Mouse (Mus musculus): ENCODE measurements at regions not wholly inside any gene's neighbourhood (a gene's known extent, or its start where the extent isn't known, plus 50 kb on each side); places are given as distances from the start of the nearest gene placed in this dataset.

DNA sequence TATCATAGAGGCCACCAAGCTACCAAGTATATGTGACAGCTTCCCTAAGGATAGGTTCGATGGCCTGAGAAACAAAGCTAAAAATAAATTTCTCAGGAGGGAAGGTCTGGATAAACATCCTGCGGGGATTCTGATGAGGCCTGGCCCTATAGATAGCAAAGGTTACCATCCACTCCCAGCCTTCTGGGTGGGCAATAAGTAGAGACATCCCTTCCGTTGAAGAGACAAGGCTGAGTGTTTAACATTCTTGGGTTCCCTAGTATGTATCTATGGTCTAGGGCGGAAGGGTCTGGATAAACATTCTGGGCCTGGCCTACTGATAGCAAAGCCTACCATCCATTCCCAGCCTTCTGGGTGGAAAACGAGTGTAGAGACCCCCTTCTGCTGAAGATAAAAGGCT lies 180.5 kb upstream of the Dlk1 start:
- no peak for DNase-seq

DNA sequence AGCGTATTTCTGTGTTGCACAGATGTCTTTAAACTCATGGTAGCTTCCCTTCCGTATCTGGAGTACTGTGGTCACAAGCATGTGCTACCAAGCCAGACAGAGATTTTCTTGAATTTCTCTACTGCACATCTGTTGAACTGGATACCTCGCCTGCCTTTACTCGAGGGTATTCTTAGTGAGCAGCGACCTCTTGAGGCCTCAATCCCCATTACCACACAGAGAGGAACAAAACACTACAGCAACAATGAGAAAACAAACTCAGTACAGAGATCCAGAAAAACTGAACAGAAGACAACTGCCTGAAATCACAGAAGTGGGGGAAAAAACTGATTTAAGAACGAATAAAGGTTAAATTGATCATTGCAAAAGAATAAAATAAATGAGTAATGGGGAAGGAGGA lies 137.8 kb upstream of the Dlk1 start:
- no peak for DNase-seq

DNA sequence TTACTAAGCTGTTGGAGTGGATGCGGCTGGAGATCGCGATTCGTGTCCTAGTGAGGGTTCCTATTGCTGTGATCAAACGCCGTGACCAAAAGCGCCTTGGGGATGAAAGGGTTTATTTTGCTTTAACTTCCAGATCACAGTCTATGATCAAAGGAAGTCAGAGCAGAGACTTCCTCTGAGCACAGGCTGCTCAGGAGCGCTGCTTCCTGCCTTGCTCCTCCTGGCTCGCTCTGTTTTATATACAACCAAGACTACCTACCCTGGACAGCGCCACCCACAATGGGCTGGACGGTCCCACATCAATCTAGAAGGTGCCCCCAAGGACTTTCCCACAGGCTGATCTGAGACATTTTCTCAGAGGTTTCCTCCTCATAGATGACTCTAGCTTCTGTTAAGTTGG lies 126.6 kb upstream of the Dlk1 start:
- DNase-seq = no peak

DNA sequence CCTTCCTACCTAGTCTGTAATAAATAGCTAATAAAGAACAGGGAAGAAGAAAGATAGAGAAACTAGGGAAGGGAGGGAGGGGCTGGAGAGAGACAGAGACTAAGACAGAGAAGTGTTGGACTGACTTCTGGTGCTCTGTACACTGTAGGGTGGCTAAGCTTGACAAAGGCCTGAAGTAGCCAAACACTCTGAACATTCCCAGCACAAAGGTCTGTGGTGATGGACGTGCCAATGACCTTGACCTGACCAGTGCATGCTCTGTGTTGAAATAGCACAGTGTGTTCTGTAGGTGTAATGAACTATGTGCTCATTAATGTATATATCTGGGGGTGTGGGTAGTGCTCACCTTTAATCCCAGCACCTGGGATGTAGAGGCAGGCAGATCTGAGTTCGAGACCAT lies 81.3 kb upstream of the Dlk1 start:
- DNase-seq = no peak

DNA sequence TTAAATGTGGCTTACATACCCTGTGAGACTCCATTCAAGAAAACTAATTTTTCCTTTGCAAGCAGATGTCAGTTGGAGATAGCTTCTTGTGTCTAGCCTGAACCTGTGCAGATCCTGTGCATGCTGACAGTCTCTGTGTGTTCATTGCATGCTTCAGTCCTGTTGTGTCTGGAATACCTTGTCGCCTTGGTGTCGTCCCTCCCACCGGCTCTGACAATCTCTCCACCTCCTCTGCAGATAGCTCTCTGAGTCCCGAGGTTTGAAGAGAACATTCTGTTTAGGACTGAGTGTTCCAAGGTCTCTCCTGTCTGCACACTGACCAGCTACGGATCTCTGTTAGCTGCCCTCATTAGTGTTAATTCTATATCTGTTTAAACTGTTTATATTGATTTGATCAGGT lies 66.8 kb upstream of the Dlk1 start:
- DNase-seq = no peak

DNA sequence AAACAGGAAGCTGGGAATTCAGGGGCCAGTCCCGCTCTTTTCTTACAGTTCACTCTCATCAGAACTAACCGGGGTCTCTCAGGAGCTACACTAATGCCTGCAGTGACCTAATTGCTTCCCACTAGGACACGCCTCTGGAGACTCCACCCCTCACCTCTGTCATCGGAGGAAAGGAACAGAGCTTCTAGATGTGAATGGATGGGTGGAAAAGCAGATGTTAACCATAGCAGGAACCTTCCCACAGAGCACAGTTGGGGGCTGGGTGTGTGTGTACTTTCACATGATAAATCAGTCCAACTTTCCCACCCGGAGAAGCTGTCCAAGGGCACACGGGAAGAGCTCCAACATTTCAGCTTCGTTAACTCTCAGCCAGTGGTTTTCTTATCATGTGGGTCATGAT lies 63.8 kb upstream of the Dlk1 start:
- DNase-seq = no peak

DNA sequence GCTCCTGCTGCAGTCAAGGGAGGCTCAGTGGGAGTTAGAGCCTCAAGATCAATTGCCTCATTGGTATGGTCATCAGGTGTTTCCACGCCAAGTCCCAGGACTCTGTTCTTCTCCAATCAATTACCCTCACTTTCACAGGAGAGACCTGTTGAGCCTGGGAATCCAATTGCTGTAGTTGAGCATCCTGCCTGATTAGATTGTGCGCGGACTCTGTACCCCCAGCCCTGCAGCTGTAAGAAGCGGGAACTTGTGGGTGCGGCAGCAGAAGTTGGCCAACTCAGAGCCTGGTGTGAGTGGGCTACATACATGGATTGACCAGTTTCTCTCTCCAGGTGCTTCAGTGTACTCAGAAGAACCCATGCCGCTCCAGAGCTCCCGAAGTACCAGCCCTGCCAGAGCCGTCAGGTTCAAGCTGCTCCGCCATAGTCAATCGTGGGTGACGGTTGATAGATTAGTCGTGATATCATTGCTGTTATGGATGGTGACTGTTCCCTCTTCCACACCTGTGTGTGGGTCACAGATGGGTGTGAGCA lies 62.2 kb upstream of the Dlk1 start:
- no peak for DNase-seq

DNA sequence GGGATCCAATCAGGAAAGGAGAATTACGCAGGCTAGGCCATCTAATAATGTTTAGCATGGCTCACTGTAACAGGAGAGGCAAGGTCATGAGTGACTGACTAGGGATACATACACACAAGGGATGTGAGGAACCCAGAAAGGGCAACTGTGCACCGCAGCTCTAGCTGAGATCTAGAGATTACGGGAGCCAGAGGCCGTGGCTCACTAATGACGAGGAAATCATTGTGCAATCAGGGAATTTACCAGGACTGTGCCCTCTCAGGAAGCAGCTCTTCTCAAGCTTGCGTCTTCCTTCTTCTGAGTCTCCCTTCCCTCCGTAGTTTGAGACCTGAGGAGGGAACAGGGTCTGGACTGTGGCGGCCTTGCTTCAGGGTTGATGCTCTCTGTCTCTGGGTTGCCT lies 61.6 kb upstream of the Dlk1 start:
- no peak for DNase-seq

DNA sequence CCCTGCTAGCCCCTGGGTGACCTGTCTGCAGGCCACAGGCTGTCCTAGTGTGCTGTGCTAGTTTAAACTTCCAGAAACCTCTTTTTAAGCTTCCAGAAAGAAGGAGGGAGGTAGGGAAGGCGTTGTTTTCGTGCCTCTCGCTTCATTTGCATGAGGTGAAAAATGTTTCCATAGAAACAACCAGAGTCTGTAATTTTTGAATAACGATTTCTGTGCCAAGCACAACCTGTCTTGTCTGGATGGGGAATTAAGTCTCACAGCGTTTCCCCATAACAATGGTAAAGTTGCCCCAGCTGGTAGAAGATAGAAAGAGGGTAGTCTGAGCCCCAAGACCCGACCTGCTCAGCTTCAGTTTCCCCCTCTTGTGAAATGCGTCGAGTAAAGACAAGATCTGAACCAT lies 59.3 kb upstream of the Dlk1 start:
- no peak for DNase-seq

DNA sequence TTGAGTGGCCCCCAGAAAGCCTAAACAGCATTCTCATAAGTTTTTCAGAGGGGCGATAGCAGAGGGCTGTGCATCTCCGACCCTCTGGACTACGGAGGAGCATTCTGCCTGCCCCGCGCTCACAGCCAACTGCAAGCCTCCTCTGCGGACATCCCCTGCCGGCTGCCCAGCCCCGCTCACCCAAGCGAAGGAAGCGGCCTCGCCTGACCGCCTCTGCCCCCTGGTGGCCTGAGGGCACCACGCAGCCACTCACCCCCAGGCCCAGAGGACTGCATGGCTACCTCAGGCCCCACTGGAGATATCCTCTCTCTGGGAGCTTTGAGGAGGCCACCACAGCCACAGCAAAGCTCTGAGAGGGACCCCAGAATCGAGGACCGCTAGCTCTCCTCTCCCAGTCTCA lies 58.8 kb upstream of the Dlk1 start:
- peak; percentile 59 to 66 for DNase-seq

DNA sequence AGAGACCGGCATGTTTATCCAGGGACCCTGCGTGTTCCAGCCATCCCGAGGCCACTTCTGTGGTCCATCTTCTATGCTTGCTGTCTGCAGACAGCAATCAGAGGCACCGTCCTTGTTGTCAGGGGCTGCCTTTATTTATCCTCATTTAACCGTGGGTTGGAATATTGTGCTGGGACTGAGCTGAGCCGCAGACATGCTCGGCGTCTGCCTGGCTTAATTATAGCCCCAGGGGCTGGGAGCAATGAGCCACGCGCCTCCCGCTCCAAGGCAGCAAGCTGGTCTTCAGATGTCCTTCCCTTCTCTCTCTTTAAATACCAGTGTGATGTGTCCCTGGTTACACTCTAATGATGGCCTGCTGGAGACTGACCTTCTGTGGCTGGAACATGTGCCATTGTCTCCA lies 58.2 kb upstream of the Dlk1 start:
- DNase-seq = no peak

DNA sequence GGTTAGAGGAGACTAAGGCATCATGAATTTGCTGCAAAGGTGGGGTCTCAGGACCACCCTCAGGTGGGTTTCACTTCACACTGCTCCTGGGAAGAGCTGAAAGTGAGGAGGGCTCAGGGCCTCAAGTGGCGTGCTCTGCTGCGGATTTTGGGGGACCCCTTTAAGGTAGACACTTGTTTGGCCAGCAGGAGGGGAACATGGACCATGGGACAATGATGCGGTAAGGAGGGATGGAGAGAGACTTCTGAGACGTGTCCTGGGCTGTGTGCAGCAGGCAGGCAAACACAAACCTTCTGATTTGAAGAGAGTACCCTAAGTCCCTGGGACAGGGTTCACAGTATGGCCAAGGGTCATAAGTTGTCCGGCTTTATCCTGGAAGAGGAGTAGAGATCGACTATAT lies 56.0 kb upstream of the Dlk1 start:
- DNase-seq = no peak

DNA sequence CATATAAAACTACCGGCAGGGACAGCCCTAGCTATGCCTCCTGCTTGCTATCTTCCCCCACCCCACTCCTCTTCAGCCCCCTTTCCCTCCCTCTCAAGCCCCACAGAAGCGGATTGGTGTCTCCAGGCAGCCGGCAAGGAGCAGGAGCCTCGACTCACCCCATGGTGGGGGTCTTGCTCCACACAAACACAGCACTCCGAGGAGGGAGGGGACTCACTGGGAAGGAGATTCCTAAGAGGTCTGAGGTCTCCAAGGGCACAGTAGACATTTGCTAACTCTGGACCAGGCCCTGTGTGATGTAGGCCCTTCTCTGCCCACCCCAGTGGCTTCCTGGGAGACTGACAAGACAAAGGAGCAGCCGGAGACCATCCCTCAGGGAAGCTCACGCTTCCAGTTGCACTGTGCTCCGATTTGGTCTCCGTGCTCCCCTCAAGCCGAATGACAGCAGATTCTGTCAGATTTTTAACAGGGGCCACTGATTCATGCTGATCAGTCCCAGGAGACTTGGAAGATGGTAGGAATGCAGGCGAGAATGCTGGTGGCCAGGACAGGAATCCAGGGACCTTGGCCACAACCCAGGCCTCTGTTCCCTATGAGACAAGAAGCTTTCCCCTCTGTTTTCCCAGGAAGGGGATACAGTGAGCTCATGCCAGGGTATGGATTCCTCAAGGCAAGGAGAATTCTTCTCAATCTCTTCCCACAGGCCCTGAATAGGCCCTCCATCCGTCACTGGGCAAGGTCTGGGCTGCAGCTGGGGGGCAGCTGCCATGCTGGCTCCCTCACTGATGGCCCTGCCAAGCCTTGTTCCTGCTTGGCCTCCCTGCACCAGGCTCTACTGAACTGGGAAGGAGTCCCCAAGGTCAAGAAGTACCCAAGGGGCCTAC lies 55.2 kb upstream of the Dlk1 start:
- no peak for DNase-seq

DNA sequence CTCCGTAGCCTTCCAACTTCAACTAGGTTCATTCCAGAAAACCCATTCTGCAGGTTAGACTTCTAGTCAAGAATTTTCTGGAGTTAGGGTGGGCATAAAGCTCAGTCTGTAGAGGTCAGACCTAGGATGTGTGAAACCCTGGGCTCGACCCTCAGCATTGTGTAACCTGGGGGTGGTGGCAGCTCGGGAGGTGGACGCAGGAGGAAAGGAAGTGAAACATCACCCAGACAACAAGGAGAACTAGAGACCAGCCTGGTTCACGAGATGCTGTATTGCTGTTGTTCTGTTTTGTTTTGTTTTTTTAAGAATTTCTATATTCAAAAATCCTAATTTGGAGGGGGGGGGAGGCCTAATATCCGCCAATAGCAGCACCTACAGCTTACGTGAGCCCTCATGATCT lies 54.1 kb upstream of the Dlk1 start:
- no peak for DNase-seq

DNA sequence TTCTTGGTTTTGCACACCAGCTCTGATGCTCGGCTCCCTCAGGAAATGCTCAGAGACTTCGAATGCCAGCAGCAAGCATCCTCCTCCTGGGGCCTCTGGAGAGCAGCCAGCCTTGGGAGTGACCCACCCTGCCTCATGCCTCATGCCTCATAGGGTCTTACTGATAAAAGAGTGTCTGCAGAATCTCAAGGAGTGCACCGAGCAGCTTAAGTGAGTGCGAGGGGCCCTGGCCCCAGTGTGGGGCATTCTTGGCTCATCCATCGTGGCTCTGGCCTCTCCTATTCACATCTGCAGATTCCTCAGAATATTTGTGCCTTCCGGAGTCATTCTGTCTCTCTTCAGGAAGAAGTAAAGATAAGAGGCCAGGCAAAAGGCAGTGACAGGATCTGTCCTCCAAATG lies 53.7 kb upstream of the Dlk1 start:
- DNase-seq = no peak

DNA sequence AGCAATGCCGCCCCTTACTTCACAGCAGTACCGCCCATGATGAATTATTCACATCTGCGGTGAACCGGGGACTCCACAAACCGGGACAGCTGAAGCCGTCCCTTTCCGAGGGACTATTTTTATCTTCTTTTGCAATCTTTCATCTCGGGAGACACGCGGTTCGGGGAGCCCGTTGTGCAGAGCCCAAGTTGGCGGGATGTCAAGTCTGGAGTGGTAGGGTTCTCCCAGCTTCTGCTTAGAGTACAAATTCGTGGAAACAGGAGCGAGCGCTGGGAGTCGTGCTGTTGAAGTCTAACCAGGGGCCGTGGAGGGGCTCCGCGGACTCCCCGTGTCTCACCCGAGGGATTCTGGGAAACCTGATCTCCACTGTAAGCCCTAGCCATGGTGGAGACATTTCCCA lies 53.0 kb upstream of the Dlk1 start:
- no peak for DNase-seq

DNA sequence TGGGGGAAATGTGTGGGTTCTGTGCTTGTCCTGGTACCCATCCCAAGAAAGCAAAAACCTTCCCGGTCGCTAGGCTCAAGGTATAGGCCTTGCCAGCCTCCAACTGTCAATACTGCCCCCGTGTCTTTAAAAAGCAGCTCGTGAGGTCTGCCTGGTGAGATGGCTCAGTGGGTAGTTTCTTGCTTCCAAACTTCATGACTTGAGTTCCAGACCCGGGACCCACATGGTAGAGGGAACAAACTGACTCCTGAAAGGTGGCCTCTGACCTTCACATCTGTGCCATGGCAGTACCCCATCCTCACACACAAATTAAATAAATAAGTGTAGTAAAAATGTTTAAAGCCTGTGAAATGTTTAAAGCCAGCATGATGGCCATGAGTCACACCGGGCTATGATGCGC lies 52.6 kb upstream of the Dlk1 start:
- no peak for DNase-seq

DNA sequence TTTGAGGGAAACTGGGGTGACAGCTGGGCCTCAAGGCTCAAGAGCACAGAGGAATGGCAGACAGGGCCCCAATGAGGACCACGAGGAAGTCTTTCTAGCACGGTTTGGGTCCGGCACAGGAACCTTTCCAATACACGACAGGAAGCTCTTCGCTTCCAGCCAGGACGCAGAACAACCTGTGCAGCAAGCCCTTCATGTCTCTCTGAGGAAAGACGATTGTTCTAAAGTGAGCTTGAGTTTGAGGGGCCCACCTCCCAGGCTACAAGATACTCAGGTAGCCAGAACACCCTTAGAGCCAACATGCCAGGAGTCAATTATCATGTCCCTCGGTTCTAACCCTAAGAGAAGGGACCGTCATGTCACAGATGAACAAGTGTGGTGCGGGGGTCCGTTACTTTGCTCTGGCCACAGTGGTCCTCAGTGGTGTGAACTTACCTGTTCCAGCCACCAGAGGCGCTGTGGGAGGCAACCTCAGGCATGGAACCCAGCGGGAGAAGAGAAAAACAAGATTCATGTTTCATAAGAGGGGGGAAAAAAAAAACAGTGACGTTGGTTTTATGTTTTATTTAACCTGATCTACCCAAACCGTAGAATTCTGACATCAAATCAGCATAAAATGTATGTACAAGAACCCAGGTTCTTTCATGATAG lies 51.6 kb upstream of the Dlk1 start:
- peak in 1 of 2 experiments; percentile 12 for DNase-seq

DNA sequence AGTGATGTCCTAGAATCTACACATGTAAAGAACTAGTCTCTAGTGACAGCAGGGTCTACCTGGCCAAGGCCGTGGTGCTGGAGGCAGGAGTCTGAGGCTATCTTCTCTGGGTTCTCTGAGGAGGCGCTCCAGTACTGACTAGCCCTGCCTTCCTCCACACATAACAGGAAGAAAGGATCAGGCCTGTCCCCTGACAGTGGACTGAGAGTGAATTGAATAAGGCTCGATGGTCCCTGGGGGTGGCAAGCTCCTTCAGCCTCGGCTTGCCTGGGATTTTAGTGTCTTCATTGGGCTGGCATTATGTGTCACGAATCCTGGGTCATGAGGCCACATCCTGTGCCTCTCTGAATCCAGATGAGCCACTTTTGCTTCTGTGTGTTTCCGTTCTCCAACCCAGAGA lies 50.9 kb upstream of the Dlk1 start:
- no peak for DNase-seq

DNA sequence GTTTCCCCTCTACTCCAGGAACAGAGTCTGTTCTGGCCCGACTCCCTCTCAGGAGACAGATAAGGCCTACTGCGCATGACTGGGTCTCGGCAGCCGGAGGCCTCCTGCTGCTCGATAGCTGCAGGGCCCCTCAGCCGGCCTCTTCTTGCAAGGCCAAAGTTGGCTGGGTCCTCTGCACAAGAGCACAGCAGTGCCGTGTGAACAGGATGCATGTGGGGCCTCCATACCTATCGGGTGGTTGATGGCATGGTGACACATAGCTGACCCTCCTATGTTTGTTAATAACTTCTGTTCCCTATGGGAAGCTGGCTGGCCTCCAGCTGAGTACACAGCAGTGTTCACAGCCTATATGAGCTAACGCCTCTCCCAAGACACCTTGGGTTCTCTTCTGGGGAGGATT lies 50.4 kb upstream of the Dlk1 start:
- DNase-seq = no peak

Data from thymus, postnatal 36 days (tissue).